Mouse (Mus musculus) liver, embryonic 13.5 days (tissue): ENCODE data around the gene Gm42420. TPM values are rescaled to one million over a fixed set of nuclear protein-coding genes. Genes with fewer than 3 reads are reported as not detected.

Source experiments
- ATAC-seq: fragments of 200-750 bp; cut with Nextera tagmentation; 2 replicates; pipeline ENCODE4 v1.8.0; 2017; ENCODE audit warnings: low read depth, mild to moderate bottlenecking, moderate number of reproducible peaks, moderate library complexity
- DNase-seq: peaks from one replicate; pipeline ENCODE4 v3.0.0; 2022
- H3K27ac ChIP-seq: fragments of 300-500 bp; sonication (generic); 2 replicates; pipeline ENCODE4 v1.5.1; 2015; ENCODE audit warnings: moderate library complexity, mild to moderate bottlenecking, inconsistent platforms
- H3K27me3 ChIP-seq: fragments of 300-500 bp; sonication (generic); 2 replicates; pipeline ENCODE4 v1.6.1; 2015; ENCODE audit warnings: mild to moderate bottlenecking, inconsistent platforms
- H3K36me3 ChIP-seq: fragments of 300-500 bp; sonication (generic); 2 replicates; pipeline ENCODE4 v1.6.1; 2015; ENCODE audit warnings: mild to moderate bottlenecking, inconsistent platforms
- H3K4me1 ChIP-seq: fragments of 300-500 bp; sonication (generic); replicated peaks from 2 replicates; pipeline ENCODE4 v1.6.1; 2015; ENCODE audit warnings: inconsistent platforms
- H3K4me2 ChIP-seq: fragments of 300-500 bp; sonication (generic); 2 replicates; pipeline ENCODE4 v1.6.1; 2015; ENCODE audit warnings: inconsistent platforms, mild to moderate bottlenecking, moderate library complexity
- H3K4me3 ChIP-seq: fragments of 300-500 bp; sonication (generic); replicated peaks from 2 replicates; pipeline ENCODE4 v1.5.1; 2015; ENCODE audit warnings: mild to moderate bottlenecking, inconsistent platforms
- H3K9ac ChIP-seq: fragments of 300-500 bp; sonication (generic); 2 replicates; pipeline ENCODE4 v1.6.1; 2015; ENCODE audit warnings: mild to moderate bottlenecking, inconsistent platforms
- H3K9me3 ChIP-seq: fragments of 300-500 bp; sonication (generic); replicated peaks from 2 replicates; pipeline ENCODE4 v1.6.1; 2016; ENCODE audit warnings: inconsistent platforms
- WGBS: fragments of 180-500 bp; shearing (Covaris S2); methylation state at CpG from one replicate; pipeline ENCODE4 v1.1.7; 2015; ENCODE audit not compliant: insufficient replicate concordance; 5-methylcytosine and 5-hydroxymethylcytosine counted together
- polyA plus RNA-seq: library from polyadenylated mRNA; unstranded; fragments of >200 nt; fragmentation: Nextera tagmentation; extraction: Ambion mirVana; gene quantifications from 2 replicates; pipeline ENCODE4 v1.2.1, GENCODE M21; 2015

Gm42420 gene
- polyA plus RNA-seq = 1.0 and 1.4 TPM in 2 replicates

DNA sequence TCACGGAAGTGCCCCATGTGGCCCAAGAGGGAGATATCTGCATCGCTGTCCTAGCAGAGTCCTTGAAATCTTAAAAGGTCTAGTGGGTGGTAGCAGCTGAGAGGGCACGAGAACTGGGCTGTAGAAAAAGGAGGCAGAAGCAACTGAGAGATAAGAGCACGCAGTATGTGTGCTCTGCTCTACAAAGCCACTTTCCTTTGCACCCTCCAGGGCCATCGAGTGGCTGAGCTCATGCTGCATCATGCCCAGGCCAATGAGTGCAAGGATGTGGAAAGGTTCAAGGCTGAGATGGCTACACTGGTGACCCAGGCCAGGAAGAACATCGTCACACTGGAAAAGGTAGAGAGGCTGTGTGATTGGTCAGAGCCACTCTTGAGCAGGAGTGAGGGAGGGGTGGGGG is at the start of gene Gm42420:
Gm42420 (plus strand) TSS at position 237 of the 400 bp plus-strand sequence.
- H3K4me1 ChIP-seq = peaks cover 26% of the 10 kb centered on the region
- H3K4me2 ChIP-seq = no peak within 1 kb of the TSS
- peaks cover 49% of the 10 kb centered on the region for H3K36me3 ChIP-seq
- no peaks in the 10 kb centered on the region for H3K27me3 ChIP-seq
- DNase-seq = no peak
- no peaks in the 10 kb centered on the region for H3K9me3 ChIP-seq
- 62% methylated on average over 6 of the region's 6 CpGs for WGBS
- 0 out of 2 replicates have a peak within 1 kb of the TSS, but pooled peaks have one; percentile 29 for H3K9ac ChIP-seq
- peak; percentile 37 for ATAC-seq
- no peak within 1 kb of the TSS for H3K27ac ChIP-seq
- H3K4me3 ChIP-seq = no peak within 1 kb of the TSS

DNA sequence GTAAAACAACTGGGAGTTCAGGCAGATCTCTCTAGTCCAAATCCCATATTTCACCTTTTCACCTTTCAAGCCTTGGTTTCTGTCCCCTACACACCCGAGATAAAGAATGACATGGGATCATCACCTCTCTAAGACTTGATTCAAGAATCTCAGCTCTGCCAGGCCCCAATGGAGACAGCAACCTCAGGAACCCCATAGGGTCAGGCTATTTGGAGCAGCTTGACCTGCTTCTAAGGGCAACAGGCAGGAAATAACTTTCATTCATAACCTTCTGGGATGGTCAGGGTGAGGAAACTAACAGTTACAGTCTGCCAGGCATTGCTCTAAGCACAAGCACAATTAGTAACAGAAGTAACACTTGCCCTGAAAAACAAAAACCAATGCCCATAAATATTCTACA is 48.9 kb upstream of the Gm42420 start:
- ATAC-seq = no peak
- no peak overlapping the region for H3K27ac ChIP-seq
- no peaks in the 10 kb centered on the region for H3K36me3 ChIP-seq
- 37% methylated on average over 1 of the region's 1 CpGs for WGBS
- H3K27me3 ChIP-seq = no peaks in the 10 kb centered on the region
- H3K9ac ChIP-seq = no peak overlapping the region
- peaks cover 17% of the 10 kb centered on the region for H3K4me1 ChIP-seq
- H3K4me3 ChIP-seq = no peak overlapping the region
- no peaks in the 10 kb centered on the region for H3K9me3 ChIP-seq
- DNase-seq = no peak
- no peak overlapping the region for H3K4me2 ChIP-seq

DNA sequence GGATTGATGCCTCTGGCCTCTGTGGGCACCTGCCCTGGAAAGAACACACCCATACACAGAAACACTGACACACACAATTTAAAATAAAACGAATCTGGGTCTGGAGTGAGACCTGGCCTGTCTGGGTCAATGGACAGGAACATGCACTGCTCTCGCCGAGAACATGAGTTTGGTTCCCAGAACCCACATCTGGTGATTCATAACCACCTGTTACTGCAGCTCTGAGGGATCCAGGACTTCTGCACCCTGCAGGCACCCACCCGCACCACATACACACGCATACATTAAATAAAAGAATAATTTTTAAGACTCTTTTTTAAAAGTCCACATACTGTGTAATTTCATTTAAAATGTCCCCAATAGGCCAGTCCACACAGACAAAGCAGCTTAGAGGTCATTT is 48.3 kb upstream of the Gm42420 start:
- H3K9ac ChIP-seq = no peak overlapping the region
- peaks cover 19% of the 10 kb centered on the region for H3K4me1 ChIP-seq
- no peaks in the 10 kb centered on the region for H3K36me3 ChIP-seq
- 76% methylated on average over 5 of the region's 5 CpGs for WGBS
- H3K27me3 ChIP-seq = no peaks in the 10 kb centered on the region
- H3K9me3 ChIP-seq = no peaks in the 10 kb centered on the region
- H3K4me2 ChIP-seq = no peak overlapping the region
- no peak for DNase-seq
- H3K27ac ChIP-seq = no peak overlapping the region
- ATAC-seq = no peak
- no peak overlapping the region for H3K4me3 ChIP-seq

DNA sequence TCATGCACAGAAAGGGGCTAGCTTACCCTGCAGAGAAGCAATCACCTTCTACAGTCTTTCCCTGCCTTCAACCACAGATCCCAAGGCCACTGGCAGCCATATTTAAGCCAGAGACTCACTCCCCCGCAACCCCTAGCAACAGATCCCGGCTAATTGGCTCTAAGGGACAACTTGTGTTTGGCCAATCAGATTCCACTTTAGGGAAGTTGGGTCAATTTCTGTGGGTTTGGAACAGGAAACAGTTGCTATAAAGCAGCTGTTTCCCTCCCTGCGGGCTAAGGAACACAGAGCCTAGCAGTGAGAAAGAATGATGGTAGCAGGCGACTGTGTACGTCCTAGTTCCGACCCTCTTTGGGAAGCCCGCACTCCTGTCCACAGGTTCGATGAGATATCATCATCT is 47.3 kb upstream of the Gm42420 start:
- Histone ChIP-seq H3K4me2 (no peak overlapping the region), H3K9ac (no peak overlapping the region), H3K27me3 (no peaks in the 10 kb centered on the region), H3K27ac (0 out of 2 replicates have a peak overlapping the region, but pooled peaks have one; percentile 6), H3K9me3 (no peaks in the 10 kb centered on the region), H3K4me1 (peaks cover 27% of the 10 kb centered on the region), H3K36me3 (no peaks in the 10 kb centered on the region), H3K4me3 (no peak overlapping the region)
- 16% methylated on average over 8 of the region's 8 CpGs for WGBS
- ATAC-seq = no peak
- DNase-seq = no peak

DNA sequence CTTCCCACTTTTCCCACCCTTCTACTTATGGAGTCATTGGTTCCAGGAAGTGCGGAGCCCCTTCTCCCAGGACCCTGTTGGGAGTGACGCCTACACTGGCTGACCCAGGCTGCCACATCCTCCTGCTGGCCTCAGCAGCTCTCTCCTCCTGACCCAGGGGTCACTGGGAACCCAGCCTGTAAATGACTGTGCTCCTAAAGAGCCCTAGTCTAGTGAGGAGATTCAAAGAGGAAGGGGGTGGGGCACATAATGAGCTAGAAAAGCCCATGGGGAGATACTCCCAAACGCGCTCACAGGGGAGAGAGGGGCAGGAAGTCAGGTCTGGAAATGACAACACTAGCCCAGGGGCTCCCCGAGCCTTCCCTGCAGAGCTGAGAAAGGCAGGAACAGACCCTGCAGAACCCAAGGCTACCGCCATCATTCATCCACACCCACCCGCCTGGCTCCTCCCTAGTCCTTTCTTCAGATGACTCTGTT is 45.8 kb upstream of the Gm42420 start:
- DNase-seq = no peak
- H3K36me3 ChIP-seq = no peaks in the 10 kb centered on the region
- peaks cover 33% of the 10 kb centered on the region for H3K4me1 ChIP-seq
- no peak overlapping the region for H3K4me3 ChIP-seq
- H3K27ac ChIP-seq = no peak overlapping the region
- no peak overlapping the region for H3K9ac ChIP-seq
- no peaks in the 10 kb centered on the region for H3K9me3 ChIP-seq
- H3K27me3 ChIP-seq = no peaks in the 10 kb centered on the region
- ATAC-seq = peak; percentile 44
- 13% methylated on average over 7 of the region's 7 CpGs for WGBS
- H3K4me2 ChIP-seq = 0 out of 2 replicates have a peak overlapping the region, but pooled peaks have one; percentile 23

DNA sequence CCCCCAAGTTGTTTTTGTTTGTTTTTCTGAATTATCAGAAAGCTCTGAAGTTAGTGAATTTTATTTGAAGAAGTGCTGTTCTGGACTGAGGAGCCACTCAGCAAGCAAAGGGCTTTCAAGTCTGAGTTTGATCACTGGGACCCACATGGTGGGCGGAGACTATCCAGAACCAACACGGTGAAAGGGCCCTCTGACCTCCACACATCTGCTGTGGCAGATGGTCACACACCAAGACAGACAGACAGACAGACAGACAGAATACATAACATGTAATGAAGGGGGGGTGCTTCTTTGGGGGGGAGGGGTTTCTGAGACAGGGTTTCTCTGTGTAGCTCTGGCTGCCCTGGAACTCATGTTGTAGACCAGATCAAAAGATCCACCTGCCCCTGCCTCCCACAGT is 45.0 kb upstream of the Gm42420 start:
- Histone ChIP-seq H3K9ac (no peak overlapping the region), H3K4me2 (no peak overlapping the region), H3K27ac (no peak overlapping the region), H3K9me3 (no peaks in the 10 kb centered on the region), H3K36me3 (no peaks in the 10 kb centered on the region), H3K27me3 (no peaks in the 10 kb centered on the region), H3K4me3 (no peak overlapping the region), H3K4me1 (peaks cover 37% of the 10 kb centered on the region)
- ATAC-seq (no peak), DNase-seq (no peak)
- WGBS = 44% methylated on average over 2 of the region's 2 CpGs

DNA sequence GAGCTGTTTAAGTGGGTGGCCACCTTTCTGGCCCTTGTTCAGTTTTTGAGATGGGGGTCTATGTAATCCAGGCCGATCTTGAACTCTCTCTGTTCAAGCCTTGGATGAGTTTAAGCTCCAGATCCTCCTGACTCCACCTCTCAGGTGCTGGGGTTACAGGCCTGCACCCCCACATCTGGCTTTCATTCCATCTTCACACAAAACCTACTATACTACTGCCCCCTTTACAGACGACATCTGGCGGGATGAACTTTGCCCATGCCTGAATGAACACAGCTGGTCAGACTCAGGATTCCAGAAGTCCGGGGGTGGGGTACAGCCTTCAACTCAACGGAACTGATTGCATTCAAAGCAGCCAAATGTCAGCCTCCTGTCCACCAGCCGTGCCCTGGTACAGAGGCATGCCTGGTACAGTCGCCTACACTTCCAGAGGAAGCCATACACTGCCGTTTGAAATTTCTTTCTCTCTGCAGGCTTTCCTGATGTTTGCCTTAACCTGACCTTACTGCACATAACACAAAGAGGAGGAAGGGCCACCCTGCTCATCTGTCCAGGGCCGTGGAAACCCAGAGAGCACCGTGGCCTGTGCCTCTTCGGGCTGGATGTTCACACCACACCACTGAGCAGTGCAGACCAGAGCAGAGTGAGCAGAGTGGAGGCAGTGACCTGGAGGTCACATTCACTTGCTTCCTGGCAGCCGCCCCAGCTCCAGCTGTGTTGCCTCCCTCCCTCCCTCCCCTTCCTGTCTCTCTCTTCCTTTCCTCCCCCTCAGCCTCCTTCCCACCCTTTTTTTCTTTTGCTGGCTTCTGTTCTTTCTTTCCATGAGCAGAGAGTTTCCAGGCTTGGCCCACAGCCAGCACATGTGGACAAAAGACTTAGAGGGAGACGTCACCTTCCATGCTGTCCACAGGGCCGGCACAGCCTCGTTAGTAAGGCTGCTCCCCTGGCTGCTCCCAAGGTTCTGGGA is 42.6 kb upstream of the Gm42420 start:
- peaks cover 37% of the 10 kb centered on the region for H3K4me1 ChIP-seq
- no peak for DNase-seq
- no peak overlapping the region for H3K4me2 ChIP-seq
- no peaks in the 10 kb centered on the region for H3K36me3 ChIP-seq
- no peaks in the 10 kb centered on the region for H3K27me3 ChIP-seq
- ATAC-seq = peak; percentile 70
- H3K27ac ChIP-seq = peak overlapping the region; percentile 53
- no peak overlapping the region for H3K9ac ChIP-seq
- WGBS = 50% methylated on average over 15 of the region's 15 CpGs
- H3K9me3 ChIP-seq = no peaks in the 10 kb centered on the region
- no peak overlapping the region for H3K4me3 ChIP-seq

DNA sequence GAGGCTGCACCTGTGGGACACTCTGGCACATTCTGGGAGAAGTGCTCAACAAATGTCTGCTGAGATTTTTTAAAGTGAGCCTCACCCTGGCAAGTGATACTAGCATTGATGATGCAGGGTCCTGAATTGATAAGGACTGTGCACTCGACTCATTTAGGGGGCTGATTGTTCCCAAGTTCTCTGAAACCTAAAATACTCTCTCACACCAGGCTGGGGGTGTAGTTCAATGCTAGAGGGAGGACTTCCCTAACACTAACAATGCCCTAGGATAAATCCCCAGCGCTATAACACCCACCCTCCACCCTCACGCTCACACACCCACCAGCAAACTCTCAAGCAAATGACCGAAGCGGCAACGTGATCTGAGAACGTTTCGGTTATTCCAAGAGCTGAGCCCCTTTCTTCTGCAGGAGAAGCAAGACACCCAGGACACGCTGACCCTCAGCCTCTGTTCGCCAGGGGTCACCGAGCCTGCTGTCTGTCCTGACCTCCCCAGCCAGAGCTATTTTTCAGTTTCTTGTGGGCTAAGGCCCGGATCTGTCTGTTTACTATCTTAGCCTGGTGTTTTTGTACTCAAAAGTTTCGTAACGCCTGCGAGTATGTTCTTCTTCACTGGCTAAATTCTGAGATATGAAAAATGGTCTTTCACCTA is 41.7 kb upstream of the Gm42420 start:
- no peak overlapping the region for H3K9ac ChIP-seq
- H3K4me2 ChIP-seq = no peak overlapping the region
- WGBS = 60% methylated on average over 15 of the region's 15 CpGs
- no peak for ATAC-seq
- no peaks in the 10 kb centered on the region for H3K36me3 ChIP-seq
- 0 out of 2 replicates have a peak overlapping the region, but pooled peaks have one; percentile 43 for H3K27ac ChIP-seq
- H3K4me1 ChIP-seq = peaks cover 37% of the 10 kb centered on the region
- H3K27me3 ChIP-seq = no peaks in the 10 kb centered on the region
- no peak overlapping the region for H3K4me3 ChIP-seq
- no peak for DNase-seq
- H3K9me3 ChIP-seq = no peaks in the 10 kb centered on the region

DNA sequence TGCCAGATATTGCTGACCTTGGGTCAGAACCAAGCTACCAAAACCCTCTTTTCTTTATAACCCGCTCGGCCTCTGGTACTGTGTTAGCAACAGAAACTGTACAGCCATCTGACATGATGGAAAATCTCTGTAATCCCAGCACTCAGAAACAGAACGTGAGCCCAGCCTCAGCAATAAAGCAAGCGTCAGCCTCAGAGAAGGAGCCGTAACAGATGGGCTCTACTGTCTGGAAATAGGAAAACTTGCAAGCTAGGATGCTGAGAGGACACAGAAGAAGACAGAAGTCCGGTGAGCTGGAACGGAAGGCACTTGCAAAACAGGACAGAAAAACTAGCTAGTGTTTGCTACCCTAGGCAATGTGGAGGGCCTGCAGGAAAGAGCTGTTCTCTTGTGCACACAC is 40.1 kb upstream of the Gm42420 start:
- no peaks in the 10 kb centered on the region for H3K9me3 ChIP-seq
- H3K9ac ChIP-seq = no peak overlapping the region
- DNase-seq (no peak), ATAC-seq (no peak)
- H3K36me3 ChIP-seq = no peaks in the 10 kb centered on the region
- H3K27me3 ChIP-seq = no peaks in the 10 kb centered on the region
- H3K4me1 ChIP-seq = peaks cover 25% of the 10 kb centered on the region
- H3K4me3 ChIP-seq = no peak overlapping the region
- no peak overlapping the region for H3K27ac ChIP-seq
- 74% methylated on average over 7 of the region's 7 CpGs for WGBS
- no peak overlapping the region for H3K4me2 ChIP-seq

DNA sequence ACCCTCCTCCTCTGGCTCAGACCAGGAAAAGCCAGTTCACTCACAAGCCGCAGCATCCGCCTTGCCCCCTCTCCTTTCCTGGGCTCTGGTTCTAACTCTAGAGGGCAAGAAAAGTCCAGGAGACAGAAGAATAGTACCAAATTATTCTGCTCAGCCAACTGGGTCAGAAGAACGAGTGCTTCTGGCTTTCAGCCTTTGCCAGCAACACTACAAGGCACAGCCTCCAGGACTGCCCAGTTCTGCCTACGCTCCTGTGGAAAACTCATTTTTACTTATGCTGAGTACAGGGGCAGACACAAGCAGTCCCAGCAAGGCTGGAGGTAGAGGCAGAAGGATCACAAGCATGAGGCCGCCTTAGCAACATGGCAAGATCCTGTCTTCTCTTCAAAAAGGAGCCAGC is 37.5 kb upstream of the Gm42420 start:
- peaks cover 11% of the 10 kb centered on the region for H3K4me1 ChIP-seq
- no peak overlapping the region for H3K4me2 ChIP-seq
- H3K4me3 ChIP-seq = no peak overlapping the region
- no peak for DNase-seq
- ATAC-seq = no peak
- H3K27ac ChIP-seq = no peak overlapping the region
- no peak overlapping the region for H3K9ac ChIP-seq
- H3K9me3 ChIP-seq = no peaks in the 10 kb centered on the region
- 63% methylated on average over 5 of the region's 5 CpGs for whole genome bisulfite sequencing
- no peaks in the 10 kb centered on the region for H3K36me3 ChIP-seq
- H3K27me3 ChIP-seq = no peaks in the 10 kb centered on the region

DNA sequence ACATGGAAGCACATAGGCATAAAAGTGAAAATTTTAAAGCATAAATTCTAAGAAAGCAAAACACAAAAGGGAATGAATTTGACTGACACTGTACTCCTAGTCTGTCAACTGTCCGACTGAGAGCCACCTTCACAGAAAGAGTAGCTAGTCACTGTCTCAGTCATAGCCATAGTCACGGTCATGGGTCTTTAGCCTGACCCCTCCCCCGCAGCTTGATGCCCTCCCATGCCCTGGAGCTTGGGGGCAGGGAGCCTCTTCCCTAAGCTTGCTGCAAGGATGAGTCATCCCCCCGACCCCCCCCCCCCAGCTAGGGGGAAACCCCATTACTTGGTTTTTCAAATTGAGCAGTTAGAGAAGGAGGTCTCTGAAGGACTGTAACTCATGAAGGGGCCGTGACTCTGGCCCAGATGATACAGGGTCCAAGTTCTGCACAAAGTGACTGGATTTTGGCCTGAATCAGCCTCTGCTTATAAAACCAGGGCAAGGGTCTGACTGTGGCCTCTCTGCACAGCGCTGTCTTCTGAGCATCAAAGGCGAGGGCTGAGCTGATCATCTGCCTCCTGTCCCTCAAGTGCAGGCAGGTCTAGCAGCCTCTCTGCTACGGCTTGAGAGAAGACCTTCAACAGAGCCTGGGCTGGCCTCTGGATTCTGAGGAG is 33.4 kb upstream of the Gm42420 start:
- H3K9me3 ChIP-seq = no peaks in the 10 kb centered on the region
- H3K27ac ChIP-seq = no peak overlapping the region
- peaks cover 29% of the 10 kb centered on the region for H3K27me3 ChIP-seq
- H3K36me3 ChIP-seq = no peaks in the 10 kb centered on the region
- 42% methylated on average over 8 of the region's 8 CpGs for WGBS
- DNase-seq (no peak), ATAC-seq (no peak)
- no peak overlapping the region for H3K4me3 ChIP-seq
- no peak overlapping the region for H3K9ac ChIP-seq
- H3K4me2 ChIP-seq = no peak overlapping the region
- peaks cover 4% of the 10 kb centered on the region; the same call in 1 of the 2 replicates for H3K4me1 ChIP-seq
